Mouse (Mus musculus) heart, embryonic 11.5 days (tissue): Measurements from ENCODE around the gene 4430402I18Rik. TPM values are rescaled to one million over a fixed set of nuclear protein-coding genes. Genes with fewer than 3 reads are reported as not detected.

Source experiments
- ATAC-seq: fragments of 200-750 bp; cut with Nextera tagmentation; replicated peaks from 2 replicates; pipeline ENCODE4 v1.8.0; 2017; ENCODE audit warnings: moderate library complexity; ENCODE audit not compliant: insufficient number of reproducible peaks, low FRiP score, low TSS enrichment
- H3K27ac ChIP-seq: fragments of 300-500 bp; sonication (generic); 2 replicates; pipeline ENCODE4 v1.5.1; 2014; ENCODE audit warnings: mild to moderate bottlenecking, low read depth, low read length
- H3K27me3 ChIP-seq: fragments of 300-500 bp; sonication (generic); 2 replicates; pipeline ENCODE4 v1.6.1; 2014; ENCODE audit warnings: mild to moderate bottlenecking, low read length, mixed read lengths; ENCODE audit not compliant: control insufficient read depth, insufficient read depth
- H3K36me3 ChIP-seq: fragments of 300-500 bp; sonication (generic); 2 replicates; pipeline ENCODE4 v1.6.1; 2014; ENCODE audit warnings: mild to moderate bottlenecking, low read length, moderate library complexity, mixed read lengths; ENCODE audit not compliant: control insufficient read depth, insufficient read depth
- H3K4me1 ChIP-seq: fragments of 300-500 bp; sonication (generic); 2 replicates; pipeline ENCODE4 v1.6.1; 2014; ENCODE audit warnings: low read length; ENCODE audit not compliant: control insufficient read depth, insufficient read depth
- H3K4me2 ChIP-seq: fragments of 300-500 bp; sonication (generic); 2 replicates; pipeline ENCODE4 v1.6.1; 2014; ENCODE audit warnings: mild to moderate bottlenecking, moderate library complexity
- H3K4me3 ChIP-seq: fragments of 300-500 bp; sonication (generic); 2 replicates; pipeline ENCODE4 v1.5.1; 2014; ENCODE audit warnings: low read depth, low read length
- H3K9ac ChIP-seq: fragments of 300-500 bp; sonication (generic); 2 replicates; pipeline ENCODE4 v1.6.1; 2014; ENCODE audit warnings: mild to moderate bottlenecking, low read depth, low read length, moderate library complexity
- H3K9me3 ChIP-seq: fragments of 300-500 bp; sonication (generic); replicated peaks from 2 replicates; pipeline ENCODE4 v1.6.1; 2016; ENCODE audit warnings: low read length; ENCODE audit not compliant: control insufficient read depth
- WGBS: fragments of 180-500 bp; shearing (Covaris S2); extraction: QIAGEN DNeasy Blood & Tissue Kit; methylation state at CpG from one replicate; pipeline ENCODE4 v1.1.7; 2014; ENCODE audit not compliant: insufficient replicate concordance; 5-methylcytosine and 5-hydroxymethylcytosine counted together
- polyA plus RNA-seq: library from polyadenylated mRNA; unstranded; fragments of >200 nt; fragmentation: Nextera tagmentation; extraction: Ambion mirVana; gene quantifications from 2 replicates; pipeline ENCODE4 v1.2.1, GENCODE M21; 2014

The 4430402I18Rik gene
- polyA plus RNA-seq, 1 experiment from 2014 or later = 5.1 TPM

DNA sequence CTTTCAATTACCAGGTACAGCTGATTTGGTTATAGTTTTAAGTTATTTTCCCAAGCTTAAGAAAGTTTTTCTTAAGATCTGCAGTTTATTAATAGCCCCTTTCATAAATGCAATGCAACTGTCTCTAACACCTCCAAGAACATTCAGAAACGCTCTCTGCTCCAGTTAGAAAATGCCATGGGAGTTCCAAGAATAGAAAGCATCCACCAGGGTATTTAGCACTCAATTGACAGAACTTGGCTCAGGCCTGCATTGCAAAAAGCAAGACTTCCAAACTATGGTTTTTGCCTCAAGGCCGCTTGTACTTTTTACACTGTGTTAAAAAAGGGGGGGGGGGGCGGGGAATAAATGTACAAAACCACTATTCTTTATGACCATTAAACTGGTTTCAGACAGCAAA lies 4.5 kb downstream of the 4430402I18Rik start:
- WGBS = 45% methylated on average over 3 of the region's 3 CpGs
- Histone ChIP-seq H3K27me3 (no peaks in the 10 kb centered on the region), H3K9ac (peak overlapping the region; percentile 82; the same call in 1 of the 2 replicates), H3K27ac (peak overlapping the region; percentile 57; the same call in 1 of the 2 replicates), H3K4me1 (peaks cover 13% of the 10 kb centered on the region; the same call in 1 of the 2 replicates), H3K9me3 (no peaks in the 10 kb centered on the region), H3K36me3 (no peaks in the 10 kb centered on the region), H3K4me2 (peak overlapping the region; percentile 92), H3K4me3 (peak overlapping the region; percentile 82; the same call in 1 of the 2 replicates)
- no peak for ATAC-seq

DNA sequence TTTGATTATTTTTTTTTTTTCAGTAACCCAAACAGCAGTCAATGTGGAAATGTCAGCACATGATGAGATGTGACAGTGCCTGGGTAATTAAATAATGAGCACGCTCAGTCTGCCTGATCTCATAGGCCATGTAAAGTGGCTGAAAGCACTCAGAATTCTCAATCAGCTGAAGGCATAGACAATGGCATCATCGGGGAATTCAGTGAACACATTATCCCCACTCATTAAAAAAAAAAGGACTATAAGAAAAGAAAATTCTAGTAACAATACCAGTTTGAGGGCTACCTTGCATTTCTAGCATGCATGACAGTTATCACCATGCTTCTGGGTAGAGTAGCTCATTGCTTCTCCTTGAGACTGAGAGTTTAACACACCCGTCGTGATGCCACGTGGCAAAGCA lies 16.3 kb downstream of the 4430402I18Rik start:
- H3K4me2 ChIP-seq = no peak overlapping the region
- H3K4me1 ChIP-seq = peaks cover 6% of the 10 kb centered on the region; the same call in 1 of the 2 replicates
- no peak overlapping the region for H3K4me3 ChIP-seq
- no peaks in the 10 kb centered on the region for H3K27me3 ChIP-seq
- no peak overlapping the region for H3K9ac ChIP-seq
- H3K27ac ChIP-seq = no peak overlapping the region
- no peak for ATAC-seq
- no peaks in the 10 kb centered on the region for H3K9me3 ChIP-seq
- H3K36me3 ChIP-seq = no peaks in the 10 kb centered on the region
- 84% methylated on average over 5 of the region's 5 CpGs for WGBS

DNA sequence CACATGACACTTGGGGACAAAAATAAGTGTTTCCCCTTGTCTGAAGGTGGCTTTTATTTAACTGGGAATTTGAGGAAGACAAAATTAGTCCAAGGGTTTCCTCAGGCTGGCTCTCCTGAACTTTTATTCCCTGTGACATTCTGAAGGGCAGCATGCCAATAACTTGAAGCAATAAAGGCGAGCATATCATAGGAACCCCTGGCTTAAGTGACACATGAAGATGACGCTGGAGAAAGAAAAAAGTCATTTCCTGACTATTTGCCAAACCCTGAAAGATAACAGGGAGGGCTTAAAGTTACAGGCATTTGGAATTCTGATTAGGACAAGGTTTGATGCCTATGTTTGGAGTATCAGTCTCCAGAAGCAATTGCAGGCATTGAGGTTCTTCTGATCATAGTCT lies 20.3 kb downstream of the 4430402I18Rik start:
- Histone ChIP-seq H3K27me3 (no peaks in the 10 kb centered on the region), H3K9ac (no peak overlapping the region), H3K4me1 (peaks cover 6% of the 10 kb centered on the region; the same call in 1 of the 2 replicates), H3K27ac (no peak overlapping the region), H3K9me3 (no peaks in the 10 kb centered on the region), H3K4me2 (no peak overlapping the region), H3K4me3 (no peak overlapping the region), H3K36me3 (no peaks in the 10 kb centered on the region)
- ATAC-seq = no peak
- WGBS = 45% methylated on average over 2 of the region's 2 CpGs

DNA sequence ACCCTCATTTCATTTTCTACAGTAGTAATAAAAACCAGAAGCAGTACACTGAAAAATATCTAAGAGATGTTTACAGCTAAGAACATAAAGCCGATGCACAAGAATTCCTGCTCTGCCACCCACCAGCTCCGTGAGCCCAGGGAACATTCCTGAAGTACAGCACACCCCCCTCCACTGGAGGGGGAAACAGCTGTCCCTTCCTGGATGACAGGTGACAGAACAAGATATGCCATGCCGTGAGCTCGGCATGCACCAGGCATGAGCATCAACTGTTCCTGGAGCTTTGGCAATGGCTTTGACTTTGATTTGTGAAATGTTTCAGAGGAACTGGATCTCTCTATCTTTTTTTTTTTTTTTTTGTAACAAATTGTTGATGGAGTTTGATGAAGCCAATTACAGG lies 20.8 kb downstream of the 4430402I18Rik start:
- no peak overlapping the region for H3K4me2 ChIP-seq
- H3K27ac ChIP-seq = no peak overlapping the region
- no peaks in the 10 kb centered on the region for H3K36me3 ChIP-seq
- peaks cover 6% of the 10 kb centered on the region; the same call in 1 of the 2 replicates for H3K4me1 ChIP-seq
- ATAC-seq = no peak
- 11% methylated on average over 4 of the region's 4 CpGs for WGBS
- no peaks in the 10 kb centered on the region for H3K9me3 ChIP-seq
- H3K4me3 ChIP-seq = no peak overlapping the region
- no peak overlapping the region for H3K9ac ChIP-seq
- H3K27me3 ChIP-seq = no peaks in the 10 kb centered on the region

DNA sequence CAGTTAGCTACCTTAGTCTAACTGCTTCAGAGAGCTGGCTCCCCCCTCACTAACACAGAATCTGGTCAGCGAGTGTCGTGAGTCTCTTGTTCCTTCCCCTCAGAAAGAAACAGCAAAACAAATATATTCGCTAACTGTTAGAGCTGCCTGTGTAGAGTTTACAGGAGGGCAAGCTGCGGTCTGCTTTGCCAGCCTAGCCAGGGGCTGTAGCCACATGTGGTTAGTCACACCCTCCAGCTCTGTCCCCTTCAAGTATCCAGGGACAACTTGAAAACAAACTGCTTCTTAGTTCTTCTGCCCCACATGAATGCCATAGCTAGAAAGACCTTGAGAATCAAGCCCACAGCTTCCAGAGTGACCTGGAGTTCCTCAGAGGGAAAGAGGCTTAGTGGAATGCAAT lies 26.3 kb downstream of the 4430402I18Rik start:
- 54% methylated on average over 4 of the region's 4 CpGs for WGBS
- H3K27me3 ChIP-seq = no peaks in the 10 kb centered on the region
- peak overlapping the region; percentile 10; the same call in 1 of the 2 replicates for H3K27ac ChIP-seq
- no peak overlapping the region for H3K4me3 ChIP-seq
- no peaks in the 10 kb centered on the region for H3K36me3 ChIP-seq
- no peak overlapping the region for H3K4me2 ChIP-seq
- H3K4me1 ChIP-seq = peaks cover 15% of the 10 kb centered on the region
- H3K9me3 ChIP-seq = no peaks in the 10 kb centered on the region
- no peak overlapping the region for H3K9ac ChIP-seq
- no peak for ATAC-seq

DNA sequence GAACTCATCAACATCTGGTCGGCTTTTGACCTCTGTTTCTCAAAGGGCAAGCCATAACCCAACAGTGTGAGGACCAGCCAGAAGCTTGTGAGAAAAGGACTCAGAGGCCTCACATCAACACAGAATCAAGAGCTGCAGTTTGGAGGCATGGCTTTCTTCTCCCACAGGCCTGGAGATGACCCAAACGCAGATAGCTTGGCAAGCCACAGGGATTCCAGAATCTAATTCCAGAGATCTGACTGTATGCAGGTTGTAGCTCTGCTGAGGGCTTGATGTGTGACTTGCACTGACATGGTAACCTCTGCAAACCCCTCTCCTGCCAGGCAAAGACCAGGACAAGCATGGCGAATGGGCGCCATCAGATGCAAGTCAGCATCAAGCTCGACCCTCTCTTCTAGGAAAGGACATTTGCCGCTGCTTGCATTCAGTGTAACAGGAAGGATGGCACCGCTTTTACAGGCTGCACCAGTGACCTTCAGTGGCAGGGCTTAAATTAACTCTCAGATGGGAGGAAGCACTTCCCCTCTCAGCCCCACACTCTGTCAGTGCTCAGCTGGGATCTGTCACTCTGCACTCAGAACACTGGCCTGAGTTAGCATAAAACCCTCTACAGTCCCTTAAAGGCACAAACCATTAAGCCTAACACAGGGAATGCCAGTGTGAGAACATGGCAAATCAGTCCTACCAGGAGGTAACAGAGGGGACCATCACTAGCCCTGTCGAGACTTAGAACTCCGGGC lies 27.3 kb downstream of the 4430402I18Rik start:
- H3K27me3 ChIP-seq = no peaks in the 10 kb centered on the region
- H3K9ac ChIP-seq = 0 out of 2 replicates have a peak overlapping the region, but pooled peaks have one; percentile 12
- H3K4me1 ChIP-seq = peaks cover 15% of the 10 kb centered on the region
- H3K4me2 ChIP-seq = no peak overlapping the region
- no peak for ATAC-seq
- H3K9me3 ChIP-seq = no peaks in the 10 kb centered on the region
- H3K4me3 ChIP-seq = no peak overlapping the region
- 37% methylated on average over 9 of the region's 9 CpGs for WGBS
- H3K36me3 ChIP-seq = no peaks in the 10 kb centered on the region
- H3K27ac ChIP-seq = peak overlapping the region; percentile 77

DNA sequence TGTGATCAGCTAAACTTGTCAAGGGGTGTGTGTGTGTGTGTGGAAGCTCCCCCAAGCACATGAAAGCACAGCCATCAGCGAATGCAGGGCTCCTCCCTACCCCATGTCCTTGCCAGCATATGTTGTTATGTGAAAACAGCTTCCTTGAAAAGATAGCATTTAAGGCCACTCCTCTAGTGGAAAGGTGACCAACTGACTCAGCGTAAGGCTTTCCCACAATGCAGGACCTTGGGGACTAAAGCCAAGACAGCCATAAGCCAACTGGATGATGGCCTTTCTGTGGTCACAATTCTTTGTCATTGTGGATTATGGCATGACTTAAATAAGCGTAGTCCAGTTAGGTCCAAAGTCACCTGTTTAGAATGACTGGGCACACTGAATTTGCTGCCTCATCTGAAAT lies 32.7 kb downstream of the 4430402I18Rik start:
- Histone ChIP-seq H3K36me3 (no peaks in the 10 kb centered on the region), H3K9ac (no peak overlapping the region), H3K9me3 (no peaks in the 10 kb centered on the region), H3K4me2 (no peak overlapping the region), H3K27me3 (no peaks in the 10 kb centered on the region), H3K27ac (no peak overlapping the region), H3K4me1 (peaks cover under 1% of the 10 kb centered on the region; the same call in 1 of the 2 replicates), H3K4me3 (no peak overlapping the region)
- 82% methylated on average over 3 of the region's 3 CpGs for WGBS
- ATAC-seq = no peak

DNA sequence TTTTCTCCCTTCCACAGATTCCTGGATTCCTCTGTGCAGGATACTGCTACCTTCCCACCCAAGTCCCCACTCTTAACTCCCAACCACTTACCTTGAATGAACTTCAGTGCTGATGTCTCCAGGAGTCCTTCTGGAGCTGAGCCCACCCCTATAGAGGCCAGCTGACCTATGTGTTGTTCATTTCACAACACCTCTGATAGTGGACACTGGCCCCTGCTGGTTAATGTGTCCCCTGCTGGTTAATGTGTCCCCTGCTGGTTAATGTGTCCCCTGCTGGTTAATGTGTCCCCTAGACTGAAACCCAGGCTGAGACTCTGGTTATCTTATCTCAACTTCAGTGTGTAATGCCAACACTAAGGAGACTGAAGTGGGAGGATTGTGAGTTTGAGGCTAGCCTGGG lies 38.6 kb downstream of the 4430402I18Rik start:
- no peak overlapping the region for H3K27ac ChIP-seq
- no peaks in the 10 kb centered on the region for H3K9me3 ChIP-seq
- no peak overlapping the region for H3K9ac ChIP-seq
- peaks cover 12% of the 10 kb centered on the region for H3K4me1 ChIP-seq
- no peak overlapping the region for H3K4me3 ChIP-seq
- no peak overlapping the region for H3K4me2 ChIP-seq
- no peaks in the 10 kb centered on the region for H3K27me3 ChIP-seq
- ATAC-seq = no peak
- no peaks in the 10 kb centered on the region for H3K36me3 ChIP-seq

DNA sequence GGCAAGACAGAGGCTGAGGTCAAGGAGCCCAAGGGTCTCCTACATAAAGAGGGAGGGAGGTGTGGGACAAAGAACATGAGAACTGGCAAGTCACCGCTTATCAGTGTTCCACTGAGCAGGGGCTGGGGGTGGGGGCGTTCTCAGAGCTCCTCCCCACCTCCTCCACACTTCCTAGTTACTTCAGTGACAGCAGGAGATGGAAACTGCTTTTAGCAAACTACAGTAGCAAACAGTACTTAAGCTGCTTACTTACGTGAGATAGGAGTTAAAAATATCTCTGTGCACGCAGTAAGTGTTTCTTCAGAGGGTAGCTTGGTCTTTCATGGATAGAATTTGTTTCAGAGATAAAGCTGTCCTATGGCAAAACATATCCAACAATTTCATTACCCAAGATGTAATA lies 40.2 kb downstream of the 4430402I18Rik start:
- Histone ChIP-seq H3K27ac (peak overlapping the region; percentile 59), H3K27me3 (no peaks in the 10 kb centered on the region), H3K36me3 (no peaks in the 10 kb centered on the region), H3K4me3 (no peak overlapping the region), H3K4me2 (no peak overlapping the region), H3K9me3 (no peaks in the 10 kb centered on the region), H3K4me1 (peaks cover 12% of the 10 kb centered on the region), H3K9ac (no peak overlapping the region)
- WGBS = 12% methylated on average over 4 of the region's 4 CpGs
- ATAC-seq = no peak
